Mouse (Mus musculus) stomach, postnatal 0 days (tissue): ENCODE measurements at regions not wholly inside any gene's neighbourhood (a gene's known extent, or its start where the extent isn't known, plus 50 kb on each side); places are given as distances from the start of the nearest gene placed in this dataset.

ENCODE experiments used
- ATAC-seq: fragments of 200-750 bp; cut with Nextera tagmentation; 2 replicates; pipeline ENCODE4 v1.8.0; 2017; ENCODE audit not compliant: low FRiP score, low TSS enrichment
- DNase-seq: peaks from one replicate; pipeline ENCODE4 v3.0.0-alpha.2; 2016; ENCODE audit warnings: low spot score
- H3K27ac ChIP-seq: fragments of 300-500 bp; sonication (generic); replicated peaks from 2 replicates; pipeline ENCODE4 v1.5.1; 2014; ENCODE audit warnings: mild to moderate bottlenecking, control low read depth
- H3K27me3 ChIP-seq: fragments of 300-500 bp; sonication (generic); 2 replicates; pipeline ENCODE4 v1.6.1; 2014; ENCODE audit warnings: low read length; ENCODE audit not compliant: control insufficient read depth, insufficient read depth
- H3K36me3 ChIP-seq: fragments of 300-500 bp; sonication (generic); 2 replicates; pipeline ENCODE4 v1.6.1; 2014; ENCODE audit warnings: low read length, mixed read lengths; ENCODE audit not compliant: control insufficient read depth, insufficient read depth
- H3K4me1 ChIP-seq: fragments of 300-500 bp; sonication (generic); replicated peaks from 2 replicates; pipeline ENCODE4 v1.6.1; 2014; ENCODE audit warnings: antibody characterized with exemption; ENCODE audit not compliant: control insufficient read depth, insufficient read depth
- H3K4me2 ChIP-seq: fragments of 300-500 bp; sonication (generic); replicated peaks from 2 replicates; pipeline ENCODE4 v1.6.1; 2014; ENCODE audit warnings: low read depth, mild to moderate bottlenecking, control low read depth, moderate library complexity
- H3K4me3 ChIP-seq: fragments of 300-500 bp; sonication (generic); 2 replicates; pipeline ENCODE4 v1.5.1; 2014; ENCODE audit warnings: low read depth, low read length, control low read depth
- H3K9ac ChIP-seq: fragments of 300-500 bp; sonication (generic); 2 replicates; pipeline ENCODE4 v1.6.1; 2014; ENCODE audit warnings: mild to moderate bottlenecking, low read length, control low read depth, mixed read lengths
- H3K9me3 ChIP-seq: fragments of 300-500 bp; sonication (generic); 2 replicates; pipeline ENCODE4 v1.6.1; 2016; ENCODE audit warnings: low read length; ENCODE audit not compliant: control insufficient read depth
- CTCF ChIP-seq: IDR thresholded peaks from 2 replicates; pipeline ENCODE4 v1.5.1; 2016; ENCODE audit warnings: antibody characterized with exemption, low read depth, mild to moderate bottlenecking, moderate library complexity
- EP300 ChIP-seq: optimal IDR thresholded peaks from 2 replicates; pipeline ENCODE3; 2016; ENCODE audit warnings: antibody characterized with exemption
- WGBS: fragments of 180-500 bp; shearing (Covaris S2); extraction: QIAGEN DNeasy Blood & Tissue Kit; methylation state at CpG from one replicate; pipeline ENCODE4 v1.1.7; 2014; 5-methylcytosine and 5-hydroxymethylcytosine counted together

- ATAC-seq (no peak), DNase-seq (no peak)
- no peaks in the 10 kb centered on the region for H3K27me3 ChIP-seq
- WGBS, result 76% methylated on average over 4 of the region's 4 CpGs
- no peaks in the 10 kb centered on the region for H3K9me3 ChIP-seq
- TF ChIP-seq CTCF (no peak), EP300 (no peak)
- no peaks in the 10 kb centered on the region for H3K36me3 ChIP-seq
- no peak overlapping the region for H3K9ac ChIP-seq
- no peak overlapping the region for H3K4me2 ChIP-seq
- H3K4me1 ChIP-seq, result no peaks in the 10 kb centered on the region
- no peak overlapping the region for H3K27ac ChIP-seq
- H3K4me3 ChIP-seq, result no peak overlapping the region
Observed at GRCm38 (mm10) chr8:64461136-64461535, 231.7 kb downstream of the Cpe start.

GRCm38 (mm10) chr8:64456970-64457369 is 235.9 kb downstream of the Cpe start:
- H3K27me3 ChIP-seq, result no peaks in the 10 kb centered on the region
- no peaks in the 10 kb centered on the region for H3K36me3 ChIP-seq
- TF ChIP-seq EP300, result no peak
- no peak for TF ChIP-seq CTCF
- no peaks in the 10 kb centered on the region for H3K4me1 ChIP-seq
- no peak overlapping the region for H3K4me2 ChIP-seq
- no peak overlapping the region for H3K9ac ChIP-seq
- ATAC-seq (no peak), DNase-seq (no peak)
- H3K4me3 ChIP-seq, result no peak overlapping the region
- no peak overlapping the region for H3K27ac ChIP-seq
- no peaks in the 10 kb centered on the region for H3K9me3 ChIP-seq
- WGBS, result 80% methylated on average over 5 of the region's 5 CpGs

- H3K9ac ChIP-seq, result no peak overlapping the region
- no peaks in the 10 kb centered on the region for H3K27me3 ChIP-seq
- H3K4me2 ChIP-seq, result no peak overlapping the region
- H3K4me1 ChIP-seq, result no peaks in the 10 kb centered on the region
- no peaks in the 10 kb centered on the region for H3K36me3 ChIP-seq
- H3K4me3 ChIP-seq, result no peak overlapping the region
- ATAC-seq (no peak), DNase-seq (no peak)
- no peaks in the 10 kb centered on the region for H3K9me3 ChIP-seq
- WGBS, result 77% methylated on average over 4 of the region's 4 CpGs
- H3K27ac ChIP-seq, result no peak overlapping the region
- TF ChIP-seq CTCF, result no peak
- no peak for TF ChIP-seq EP300
Observed at GRCm38 (mm10) chr8:64454736-64455135, 238.1 kb downstream of the Cpe start.

GRCm38 (mm10) chr8:64445366-64445765 is 239.3 kb upstream of the Tll1 start:
- ATAC-seq (no peak), DNase-seq (no peak)
- Histone ChIP-seq H3K4me3 (no peak overlapping the region), H3K4me2 (no peak overlapping the region), H3K4me1 (no peaks in the 10 kb centered on the region), H3K9me3 (no peaks in the 10 kb centered on the region), H3K36me3 (no peaks in the 10 kb centered on the region), H3K27me3 (no peaks in the 10 kb centered on the region), H3K9ac (no peak overlapping the region), H3K27ac (no peak overlapping the region)
- 89% methylated on average over 3 of the region's 3 CpGs for WGBS
- TF ChIP-seq EP300 (no peak), CTCF (no peak)

GRCm38 (mm10) chr8:64444429-64444828 is 238.4 kb upstream of the Tll1 start:
- Histone ChIP-seq H3K4me3 (no peak overlapping the region), H3K4me2 (no peak overlapping the region), H3K36me3 (no peaks in the 10 kb centered on the region), H3K27me3 (no peaks in the 10 kb centered on the region), H3K9me3 (no peaks in the 10 kb centered on the region), H3K4me1 (no peaks in the 10 kb centered on the region), H3K27ac (no peak overlapping the region), H3K9ac (no peak overlapping the region)
- TF ChIP-seq EP300 (no peak), CTCF (no peak)
- ATAC-seq, result no peak
- DNase-seq, result no peak
- 53% methylated on average over 5 of the region's 5 CpGs for WGBS

GRCm38 (mm10) chr8:64438489-64438888 is 232.4 kb upstream of the Tll1 start:
- H3K9me3 ChIP-seq, result no peaks in the 10 kb centered on the region
- no peak for TF ChIP-seq CTCF
- no peaks in the 10 kb centered on the region for H3K36me3 ChIP-seq
- no peak overlapping the region for H3K4me2 ChIP-seq
- H3K9ac ChIP-seq, result no peak overlapping the region
- no peaks in the 10 kb centered on the region for H3K4me1 ChIP-seq
- no peak for ATAC-seq
- no peak overlapping the region for H3K4me3 ChIP-seq
- no peak for DNase-seq
- 62% methylated on average over 5 of the region's 5 CpGs for WGBS
- no peak overlapping the region for H3K27ac ChIP-seq
- H3K27me3 ChIP-seq, result no peaks in the 10 kb centered on the region
